Mouse (Mus musculus) CH12.LX (cell line): ENCODE measurements at regions not wholly inside any gene's neighbourhood (a gene's known extent, or its start where the extent isn't known, plus 50 kb on each side); places are given as distances from the start of the nearest gene placed in this dataset.

Experiments
- DNase-seq: peaks from one replicate; pipeline ENCODE4 v3.0.0-alpha.2; 2013; ENCODE audit errors: extremely low read depth
- H3K27ac ChIP-seq: 2 replicates; pipeline ENCODE4 v1.5.1; 2012; ENCODE audit warnings: low read depth, mild to moderate bottlenecking, control low read depth, moderate library complexity; ENCODE audit not compliant: insufficient read depth
- H3K27me3 ChIP-seq: replicated peaks from 2 replicates; pipeline ENCODE3; 2012; ENCODE audit warnings: inconsistent platforms
- H3K36me3 ChIP-seq, 2 experiments: replicated peaks in 1 of 2; 2 replicates each; pipeline versions ENCODE3 to v1.6.1; 2012; ENCODE audit warnings: inconsistent platforms in 1 of 2, low read length in 1 of 2, mild to moderate bottlenecking in 1 of 2, mixed read lengths in 1 of 2, moderate library complexity in 1 of 2; ENCODE audit not compliant: control insufficient read depth in 1 of 2, insufficient read depth in 1 of 2
- H3K4me1 ChIP-seq, 2 experiments: 2 replicates each; pipeline ENCODE4 v1.6.1; 2012; ENCODE audit warnings: inconsistent platforms in 1 of 2, moderate library complexity in 1 of 2; ENCODE audit not compliant: insufficient read depth in 2 of 2, control insufficient read depth in 1 of 2
- H3K4me2 ChIP-seq: 2 replicates; pipeline ENCODE4 v1.6.1; 2012; ENCODE audit warnings: low read depth, mild to moderate bottlenecking, control low read depth; ENCODE audit not compliant: poor library complexity, insufficient read depth, severe bottlenecking
- H3K4me3 ChIP-seq, 3 experiments: fragments of 150-350 bp in 1 of 3; sonication (generic) in 1 of 3; replicated peaks in 1 of 3; 2 replicates each; pipeline versions ENCODE3 to v1.5.1; 2011 to 2012; ENCODE audit warnings: low read depth in 2 of 3, low read length in 2 of 3, mild to moderate bottlenecking in 2 of 3, moderate library complexity in 2 of 3, control low read depth in 1 of 3, improper control_type of control experiment in 1 of 3, inconsistent platforms in 1 of 3, mixed read lengths in 1 of 3; ENCODE audit not compliant: poor library complexity in 1 of 3
- H3K79me2 ChIP-seq: replicated peaks from 2 replicates; pipeline ENCODE4 v1.6.1; 2012; ENCODE audit warnings: mild to moderate bottlenecking, moderate library complexity; ENCODE audit not compliant: control insufficient read depth, poor library complexity, insufficient read depth, severe bottlenecking; ENCODE audit errors: extremely low read depth
- H3K9ac ChIP-seq: 2 replicates; pipeline ENCODE4 v1.6.1; 2012; ENCODE audit warnings: low read depth, mild to moderate bottlenecking, control low read depth, moderate library complexity; ENCODE audit not compliant: insufficient read depth
- H3K9me3 ChIP-seq: replicated peaks from 2 replicates; pipeline ENCODE3; 2012; ENCODE audit warnings: low read length, inconsistent platforms, mixed read lengths
- BHLHE40 ChIP-seq: IDR thresholded peaks from 2 replicates; pipeline ENCODE4 v1.6.1; 2011; ENCODE audit warnings: mild to moderate bottlenecking, low read depth, low read length, improper control_type of control experiment
- CTCF ChIP-seq, 2 experiments: IDR thresholded peaks in 1 of 2; conservative IDR thresholded peaks in 1 of 2; 2 replicates each; pipeline ENCODE4 v1.5.1; 2011 to 2012; ENCODE audit warnings: low read depth in 2 of 2, low read length in 2 of 2, improper control_type of control experiment in 1 of 2, inconsistent platforms in 1 of 2, mild to moderate bottlenecking in 1 of 2, moderate library complexity in 1 of 2
- E2F4 ChIP-seq: IDR thresholded peaks from 2 replicates; pipeline ENCODE4 v1.6.1; 2011; ENCODE audit warnings: low read depth, low read length, improper control_type of control experiment; ENCODE audit not compliant: insufficient replicate concordance
- ELF1 ChIP-seq: IDR thresholded peaks from 2 replicates; pipeline ENCODE4 v1.6.1; 2014; ENCODE audit warnings: low read depth, mild to moderate bottlenecking, inconsistent platforms, low read length, improper control_type of control experiment
- EP300 ChIP-seq: IDR thresholded peaks from 2 replicates; pipeline ENCODE4 v1.6.1; 2011; ENCODE audit warnings: low read length, improper control_type of control experiment
- ETS1 ChIP-seq: conservative IDR thresholded peaks from 2 replicates; pipeline ENCODE4 v1.6.1; 2012; ENCODE audit warnings: low read depth, mild to moderate bottlenecking, inconsistent platforms, low read length, improper control_type of control experiment, moderate library complexity
- GABPA ChIP-seq: IDR thresholded peaks from 2 replicates; pipeline ENCODE4 v1.6.1; 2012; ENCODE audit warnings: low read depth, low read length, improper control_type of control experiment, inconsistent platforms; ENCODE audit not compliant: insufficient replicate concordance
- IRF4 ChIP-seq: IDR thresholded peaks from 2 replicates; pipeline ENCODE4 v1.6.1; 2014; ENCODE audit warnings: low read depth, mild to moderate bottlenecking, inconsistent platforms, low read length, improper control_type of control experiment
- JUN ChIP-seq: IDR thresholded peaks from 2 replicates; pipeline ENCODE4 v1.6.1; 2011; ENCODE audit warnings: low read depth, mild to moderate bottlenecking, low read length, improper control_type of control experiment, moderate library complexity; ENCODE audit not compliant: insufficient read depth
- JUND ChIP-seq: conservative IDR thresholded peaks from 2 replicates; pipeline ENCODE4 v1.6.1; 2011; ENCODE audit warnings: low read depth, low read length, improper control_type of control experiment
- KAT2A ChIP-seq: IDR thresholded peaks from 2 replicates; pipeline ENCODE4 v1.6.1; 2012; ENCODE audit warnings: low read length, improper control_type of control experiment, inconsistent platforms; ENCODE audit not compliant: insufficient replicate concordance
- MAFK ChIP-seq: IDR thresholded peaks from 2 replicates; pipeline ENCODE4 v1.6.1; 2011; ENCODE audit warnings: low read length, improper control_type of control experiment; ENCODE audit not compliant: insufficient replicate concordance
- MAX ChIP-seq: IDR thresholded peaks from 2 replicates; pipeline ENCODE4 v1.6.1; 2011; ENCODE audit warnings: low read length, improper control_type of control experiment
- MAZ ChIP-seq: IDR thresholded peaks from 2 replicates; pipeline ENCODE4 v1.6.1; 2012; ENCODE audit warnings: low read depth, mild to moderate bottlenecking, inconsistent platforms, low read length, improper control_type of control experiment, moderate library complexity
- MEF2A ChIP-seq: IDR thresholded peaks from 2 replicates; pipeline ENCODE4 v1.6.1; 2014; ENCODE audit warnings: low read depth, mild to moderate bottlenecking, inconsistent platforms, low read length, improper control_type of control experiment, borderline replicate concordance
- MXI1 ChIP-seq: IDR thresholded peaks from 2 replicates; pipeline ENCODE4 v1.6.1; 2011; ENCODE audit warnings: mild to moderate bottlenecking, low read depth, low read length, improper control_type of control experiment
- MYC ChIP-seq: IDR thresholded peaks from 2 replicates; pipeline ENCODE4 v1.6.1; 2011; ENCODE audit warnings: low read depth, mild to moderate bottlenecking, improper control_type of control experiment, low read length
- NELFE ChIP-seq: IDR thresholded peaks from 2 replicates; pipeline ENCODE4 v1.6.1; 2011; ENCODE audit warnings: low read depth, low read length, improper control_type of control experiment
- NRF1 ChIP-seq: IDR thresholded peaks from 2 replicates; pipeline ENCODE4 v1.6.1; 2014; ENCODE audit warnings: low read depth, mild to moderate bottlenecking, inconsistent platforms, low read length, improper control_type of control experiment, moderate library complexity
- PAX5 ChIP-seq: IDR thresholded peaks from 2 replicates; pipeline ENCODE4 v1.6.1; 2012; ENCODE audit warnings: low read length, inconsistent platforms, mixed read lengths
- POLR2A ChIP-seq: IDR thresholded peaks from 2 replicates; pipeline ENCODE4 v1.6.1; 2011; ENCODE audit warnings: low read depth, mild to moderate bottlenecking, improper control_type of control experiment, low read length
- POLR2AphosphoS2 ChIP-seq: IDR thresholded peaks from 2 replicates; pipeline ENCODE4 v1.6.1; 2011; ENCODE audit warnings: low read depth, low read length, improper control_type of control experiment
- RAD21 ChIP-seq: IDR thresholded peaks from 2 replicates; pipeline ENCODE4 v1.6.1; 2011; ENCODE audit warnings: low read depth, mild to moderate bottlenecking, low read length, improper control_type of control experiment, moderate library complexity
- SIN3A ChIP-seq: IDR thresholded peaks from 2 replicates; pipeline ENCODE4 v1.6.1; 2012; ENCODE audit warnings: low read length, improper control_type of control experiment, inconsistent platforms
- TBP ChIP-seq: conservative IDR thresholded peaks from 2 replicates; pipeline ENCODE4 v1.6.1; 2011; ENCODE audit warnings: low read depth, low read length, improper control_type of control experiment
- TCF12 ChIP-seq: IDR thresholded peaks from 2 replicates; pipeline ENCODE4 v1.6.1; 2014; ENCODE audit warnings: low read depth, mild to moderate bottlenecking, inconsistent platforms, low read length, improper control_type of control experiment
- USF1 ChIP-seq: IDR thresholded peaks from 2 replicates; pipeline ENCODE4 v1.6.1; 2014; ENCODE audit warnings: low read depth, mild to moderate bottlenecking, inconsistent platforms, low read length, improper control_type of control experiment
- USF2 ChIP-seq: conservative IDR thresholded peaks from 2 replicates; pipeline ENCODE4 v1.6.1; 2011; ENCODE audit warnings: low read depth, low read length, improper control_type of control experiment
- ZC3H11A ChIP-seq: IDR thresholded peaks from 2 replicates; pipeline ENCODE4 v1.6.1; 2012; ENCODE audit warnings: low read depth, mild to moderate bottlenecking, inconsistent platforms, low read length, improper control_type of control experiment
- ZKSCAN1 ChIP-seq: IDR thresholded peaks from 2 replicates; pipeline ENCODE4 v1.6.1; 2012; ENCODE audit warnings: low read depth, inconsistent platforms, low read length, improper control_type of control experiment, borderline replicate concordance
- ZMIZ1 ChIP-seq: IDR thresholded peaks from 2 replicates; pipeline ENCODE4 v1.6.1; 2012; ENCODE audit warnings: low read depth, mild to moderate bottlenecking, inconsistent platforms, low read length, improper control_type of control experiment
- ZNF384 ChIP-seq: IDR thresholded peaks from 2 replicates; pipeline ENCODE4 v1.6.1; 2012; ENCODE audit warnings: low read depth, low read length, improper control_type of control experiment, inconsistent platforms
- dilution Hi-C: fragments of 300-500 bp; cut with MboI; formaldehyde crosslinking; loops from 2 replicates; pipeline ENCODE4 v1.14.3; 2020; ENCODE audit warnings: low sequenced_read_pairs; ENCODE audit not compliant: extremely low pct_unique_long_range_greater_than_20kb, extremely low pct_ligation_motif_present
- in situ Hi-C: fragments of 300-500 bp; cut with MboI; formaldehyde crosslinking; loops from 3 replicates; pipeline ENCODE4 v1.14.3; 2019; ENCODE audit warnings: low sequenced_read_pairs, low pct_ligation_motif_present, low pct_unique_long_range_greater_than_20kb, mixed read lengths

GRCm38 (mm10) chr14:13022744-13023143, 199.9 kb upstream of the Cadps start:
- dilution Hi-C loops (no loop called here), in situ Hi-C loops (no loop called here)
- Histone ChIP-seq H3K79me2 (no peaks in the 10 kb centered on the region), H3K9me3 (no peaks in the 10 kb centered on the region), H3K4me3 (no peak overlapping the region), H3K27me3 (no peaks in the 10 kb centered on the region), H3K4me2 (no peak overlapping the region), H3K27ac (no peak overlapping the region)
- TF ChIP-seq ZNF384, result no peak
- TF ChIP-seq ZKSCAN1, result no peak
- TF ChIP-seq NELFE, result no peak
- no peak for TF ChIP-seq POLR2AphosphoS2
- no peak for TF ChIP-seq RAD21
- no peak for TF ChIP-seq JUN
- TF ChIP-seq TCF12, result no peak
- no peak for TF ChIP-seq TBP
- no peak for TF ChIP-seq ZMIZ1
- TF ChIP-seq, all 38 proteins: peak for 0
- H3K4me1 ChIP-seq, result peaks cover 0 to 4% of the 10 kb centered on the region in 2 experiments; a peak in 1 of 4 replicates
- no peak for DNase-seq
- no peaks in the 10 kb centered on the region for H3K36me3 ChIP-seq
- no peak overlapping the region for H3K9ac ChIP-seq

- dilution Hi-C loops (no loop called here), in situ Hi-C loops (no loop called here)
- Histone ChIP-seq H3K4me3 (no peak overlapping the region), H3K4me2 (peak overlapping the region; percentile 62), H3K27me3 (no peaks in the 10 kb centered on the region), H3K79me2 (no peaks in the 10 kb centered on the region), H3K9ac (no peak overlapping the region), H3K27ac (peak overlapping the region; percentile 51; the same call in 1 of the 2 replicates), H3K4me1 (peaks cover 5 to 21% of the 10 kb centered on the region in 2 experiments), H3K9me3 (no peaks in the 10 kb centered on the region), H3K36me3 (no peaks in the 10 kb centered on the region)
- peak; percentile 88 for DNase-seq
- TF ChIP-seq NELFE, result no peak
- no peak; the same call in none of the 2 replicates for TF ChIP-seq RAD21
- no peak for TF ChIP-seq KAT2A
- no peak for TF ChIP-seq PAX5
- no peak for TF ChIP-seq ZKSCAN1
- TF ChIP-seq E2F4, result no peak
- TF ChIP-seq TCF12, result no peak
- 0 out of 2 replicates have a peak, but pooled peaks have one; percentile 13 for TF ChIP-seq MYC
- TF ChIP-seq JUN, result no peak
- TF ChIP-seq SIN3A, result no peak
- TF ChIP-seq USF1, result no peak
- no peak for TF ChIP-seq MAFK
- no peak; the same call in 1 of the 2 replicates for TF ChIP-seq ZNF384
- no peak for TF ChIP-seq NRF1
- TF ChIP-seq MXI1, result no peak
- TF ChIP-seq EP300, result peak; percentile 85
- TF ChIP-seq POLR2AphosphoS2, result no peak
- peak; percentile 32; the same call in 1 of the 2 replicates for TF ChIP-seq TBP
- peak; percentile 81 for TF ChIP-seq IRF4
- TF ChIP-seq POLR2A, result 0 out of 2 replicates have a peak, but pooled peaks have one; percentile 28
- TF ChIP-seq ETS1, result 0 out of 2 replicates have a peak, but pooled peaks have one; percentile 28
- no peak for TF ChIP-seq MAX
- TF ChIP-seq MAZ, result no peak
- TF ChIP-seq ELF1, result no peak
- TF ChIP-seq BHLHE40, result peak; percentile 34; the same call in 1 of the 2 replicates
- no peak for TF ChIP-seq ZC3H11A
- no peak for TF ChIP-seq GABPA
- TF ChIP-seq USF2, result no peak
- no peak; the same call in 1 of the 2 replicates for TF ChIP-seq JUND
- TF ChIP-seq CTCF (conservative IDR thresholded peaks at IDR 0.05 in 1 of 2, IDR thresholded peaks at IDR 0.05 in 1 of 2; ENCODE audit: low read depth in 2 of 2, low read length in 2 of 2), result no peak
- 0 out of 2 replicates have a peak, but pooled peaks have one; percentile 23 for TF ChIP-seq MEF2A
These were observed 188.2 kb upstream of the Cadps start for GRCm38 (mm10) chr14:13011099-13011498.
